Mouse (Mus musculus) spleen, adult 2 months (tissue): ENCODE measurements around the gene Dyrk1a.

Source experiments
- CTCF ChIP-seq: fragments of 200-500 bp; IDR thresholded peaks from 2 replicates; pipeline ENCODE4 v1.5.1; 2011; ENCODE audit warnings: mild to moderate bottlenecking, inconsistent platforms; ENCODE audit not compliant: insufficient read depth, insufficient read length, insufficient replicate concordance; ENCODE audit errors: extremely low read depth
- POLR2A ChIP-seq: fragments of 200-500 bp; IDR thresholded peaks from 2 replicates; pipeline ENCODE4 v1.6.1; 2011; ENCODE audit warnings: low read depth, low read length, inconsistent platforms

DNA sequence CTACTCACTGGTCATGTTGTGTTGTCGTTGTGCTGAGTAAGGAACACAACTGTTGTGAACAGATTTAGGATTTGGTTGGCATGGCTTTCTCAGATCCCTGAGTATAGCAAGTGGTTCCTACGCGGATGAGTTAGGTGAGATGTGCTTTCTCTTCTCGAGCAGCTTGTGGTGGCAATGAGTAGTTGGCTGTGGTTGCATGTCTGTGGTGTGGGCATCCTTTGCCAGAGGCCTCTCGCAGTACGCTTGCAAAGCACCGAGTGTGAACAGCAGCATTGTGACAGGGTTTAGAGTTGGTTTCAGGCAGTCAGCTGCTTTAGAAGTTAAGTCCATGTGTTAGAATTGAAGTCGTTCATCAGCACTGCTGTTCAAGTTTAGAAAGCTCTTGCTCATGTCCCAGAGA, 90.4 kb downstream of the Dyrk1a start:
- TF ChIP-seq CTCF, result no peak
- no peak for TF ChIP-seq POLR2A
